Mouse (Mus musculus) heart, adult 18-20 months (tissue): Measurements from ENCODE around the gene Mphosph8. TPM values are rescaled to one million over a fixed set of nuclear protein-coding genes. Genes with fewer than 3 reads are reported as not detected.

Experiments
- total RNA-seq, 2 experiments: library from RNA; stranded (reverse); gene quantifications; 2 replicates each; pipeline ENCODE4 v1.2.3; 2021

Mphosph8 gene
- total RNA-seq, 2 experiments from 2014 or later = 27.0 to 29.0 TPM

Other genes with a start within 250 kb of the Mphosph8 start
- 1 to 10 TPM; 2.8 to 3.5 TPM for gene Cenpj, start 92.8 kb upstream of the Mphosph8 start, total RNA-seq
- 10 to 100 TPM; 31.7 to 33.3 TPM for gene Parp4, start 92.6 kb upstream of the Mphosph8 start, total RNA-seq
- gene Pspc1, start 110.1 kb downstream of the Mphosph8 start, total RNA-seq = 10 to 100 TPM; 13.5 to 13.6 TPM
- 10 to 100 TPM; 19.0 to 21.6 TPM for gene Zmym5, start 143.5 kb downstream of the Mphosph8 start, total RNA-seq
- 10 to 100 TPM; 26.1 to 29.4 TPM for gene Zmym2, start 218.4 kb downstream of the Mphosph8 start, total RNA-seq